Mouse (Mus musculus) lung, postnatal 14 days (tissue): ENCODE results near the gene Mettl3.

Source experiments
- DNase-seq: peaks from one replicate; pipeline ENCODE4 v3.0.0; 2021

The Mettl3 gene

GRCm38 (mm10) chr14:52283629-52284028, 21.3 kb downstream of the Mettl3 start:
- no peak for DNase-seq

GRCm38 (mm10) chr14:52279747-52280120, 25.2 kb downstream of the Mettl3 start:
- no peak for DNase-seq

DNA sequence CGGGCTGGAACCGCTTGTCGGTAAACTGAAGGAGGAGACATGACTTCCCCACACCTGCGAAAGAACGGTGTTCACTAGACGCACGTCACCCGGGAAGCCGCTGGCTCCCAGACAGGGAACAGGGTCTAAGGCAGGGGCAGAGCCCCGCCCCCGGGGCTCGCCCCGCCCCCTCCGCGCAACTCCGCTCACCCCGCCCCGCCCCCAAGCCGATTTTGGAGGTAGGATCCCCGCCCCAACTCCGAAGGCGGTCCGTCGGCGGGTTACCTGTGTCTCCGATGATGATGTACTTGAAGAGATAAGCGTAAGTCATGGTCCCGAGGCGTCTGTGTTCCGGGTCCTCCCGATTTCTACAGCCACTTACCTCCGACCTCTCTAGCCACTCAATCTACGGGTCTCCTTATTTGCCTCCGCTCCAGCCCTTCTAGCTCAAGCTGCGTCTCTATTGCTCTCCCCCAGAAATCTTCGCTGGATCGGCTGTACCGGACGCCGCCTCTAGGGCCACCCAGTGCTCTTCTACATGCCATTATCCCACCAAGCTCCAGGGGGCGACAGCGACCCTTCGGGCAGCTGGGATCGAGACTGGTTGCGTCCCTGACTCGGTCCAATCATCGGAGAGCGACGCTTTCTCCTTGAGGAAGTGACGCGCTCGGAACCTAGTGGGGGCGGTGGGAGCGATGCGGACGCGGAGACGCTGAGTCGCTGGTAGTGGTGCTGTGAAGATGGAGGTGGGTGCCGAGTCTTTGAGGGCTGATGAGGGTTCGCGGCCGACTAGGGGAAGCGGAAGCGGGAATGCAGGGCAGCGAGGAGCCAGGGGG, 25.8 kb downstream of the Mettl3 start, which contains the start of the genes Tox4 and Rab2b:
Gene Tox4, plus strand, starts transcription at position 215 of the 815 bp plus-strand sequence.
Gene Rab2b, minus strand, starts transcription at position 614 of the 815 bp plus-strand sequence.
- DNase-seq = peak; percentile 97

- no peak for DNase-seq
Observed at GRCm38 (mm10) chr14:52277210-52277609, 27.7 kb downstream of the Mettl3 start.

GRCm38 (mm10) chr14:52272781-52273180, 32.1 kb downstream of the Mettl3 start:
- no peak for DNase-seq

- peak; percentile 97 for DNase-seq
Observed at GRCm38 (mm10) chr14:52257484-52258213, 47.3 kb downstream of the Mettl3 start, which contains the start of gene Chd8. Gene Chd8, minus strand, starts transcription at chr14:52257780.

GRCm38 (mm10) chr14:52256311-52257175, 48.4 kb downstream of the Mettl3 start:
- DNase-seq = peak; percentile 11

- no peak for DNase-seq
Observed at GRCm38 (mm10) chr14:52246129-52246528, 58.8 kb downstream of the Mettl3 start.
